Mouse (Mus musculus) liver, postnatal 0 days (tissue): ENCODE measurements around the gene Gm10192.

Experiments used
- CTCF ChIP-seq: sonication (generic); IDR thresholded peaks from 2 replicates; pipeline ENCODE4 v1.5.1; 2016; ENCODE audit warnings: antibody characterized with exemption, low read depth
- EP300 ChIP-seq: IDR thresholded peaks from 2 replicates; pipeline ENCODE4 v1.6.1; 2016; ENCODE audit warnings: antibody characterized with exemption, low read depth, mild to moderate bottlenecking

DNA sequence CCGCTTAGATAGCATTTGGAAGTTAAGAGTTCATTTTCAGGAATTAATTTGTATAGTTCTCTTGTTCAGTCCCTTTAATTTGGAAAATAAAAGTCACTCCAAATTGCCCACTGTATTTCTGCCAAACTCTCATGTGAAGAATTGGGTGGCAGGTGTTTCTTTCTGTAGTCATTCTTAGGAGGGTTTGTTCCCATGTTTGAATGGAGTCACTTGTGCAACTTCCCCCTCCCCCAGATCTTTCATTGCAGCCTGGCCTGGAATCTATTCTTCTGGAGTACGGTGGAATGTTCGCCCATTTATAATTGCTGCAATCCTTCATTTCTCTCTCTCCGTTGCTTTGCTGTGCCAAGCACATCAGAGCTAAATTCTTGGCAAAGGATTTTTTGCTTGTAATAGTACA is 10.2 kb upstream of the Gm10192 start:
- TF ChIP-seq CTCF (no peak), EP300 (no peak)
